Mouse (Mus musculus) midbrain, embryonic 15.5 days (tissue): ENCODE data around the gene Kdm5c. TPM values are rescaled to one million over a fixed set of nuclear protein-coding genes. Genes with fewer than 3 reads are reported as not detected.
"Not testable (repeated sequence)": the region's sequence is repeated elsewhere in the genome, so short reads cannot be mapped to it uniquely, and the experiment has no call there.

Experiments used
- ATAC-seq: fragments of 200-750 bp; cut with Nextera tagmentation; replicated peaks from 2 replicates; pipeline ENCODE4 v1.8.0; 2017; ENCODE audit warnings: moderate TSS enrichment
- H3K27ac ChIP-seq: fragments of 300-500 bp; sonication (generic); 2 replicates; pipeline ENCODE4 v1.5.1; 2015; ENCODE audit warnings: mild to moderate bottlenecking, inconsistent platforms
- H3K27me3 ChIP-seq: fragments of 300-500 bp; sonication (generic); replicated peaks from 2 replicates; pipeline ENCODE4 v1.6.1; 2015; ENCODE audit warnings: inconsistent platforms
- H3K36me3 ChIP-seq: fragments of 300-500 bp; sonication (generic); replicated peaks from 2 replicates; pipeline ENCODE4 v1.6.1; 2015; ENCODE audit warnings: inconsistent platforms
- H3K4me1 ChIP-seq: fragments of 300-500 bp; sonication (generic); 2 replicates; pipeline ENCODE4 v1.6.1; 2015; ENCODE audit warnings: inconsistent platforms
- H3K4me2 ChIP-seq: fragments of 300-500 bp; sonication (generic); 2 replicates; pipeline ENCODE4 v1.6.1; 2015; ENCODE audit warnings: inconsistent platforms, mild to moderate bottlenecking, moderate library complexity
- H3K4me3 ChIP-seq: fragments of 300-500 bp; sonication (generic); 2 replicates; pipeline ENCODE4 v1.5.1; 2015; ENCODE audit warnings: mild to moderate bottlenecking, inconsistent platforms
- H3K9ac ChIP-seq: fragments of 300-500 bp; sonication (generic); 2 replicates; pipeline ENCODE4 v1.6.1; 2015; ENCODE audit warnings: mild to moderate bottlenecking, inconsistent platforms
- H3K9me3 ChIP-seq: fragments of 300-500 bp; sonication (generic); 2 replicates; pipeline ENCODE4 v1.6.1; 2016; ENCODE audit warnings: inconsistent platforms
- WGBS: fragments of 180-500 bp; shearing (Covaris S2); methylation state at CpG from one replicate; pipeline ENCODE4 v1.1.7; 2015; ENCODE audit warnings: mixed read lengths; 5-methylcytosine and 5-hydroxymethylcytosine counted together
- polyA plus RNA-seq: library from polyadenylated mRNA; unstranded; fragments of >200 nt; fragmentation: Nextera tagmentation; extraction: Ambion mirVana; gene quantifications from 2 replicates; pipeline ENCODE4 v1.2.1, GENCODE M21; 2015

Kdm5c gene
- polyA plus RNA-seq, 1 experiment from 2014 or later, result 38.6 TPM

DNA sequence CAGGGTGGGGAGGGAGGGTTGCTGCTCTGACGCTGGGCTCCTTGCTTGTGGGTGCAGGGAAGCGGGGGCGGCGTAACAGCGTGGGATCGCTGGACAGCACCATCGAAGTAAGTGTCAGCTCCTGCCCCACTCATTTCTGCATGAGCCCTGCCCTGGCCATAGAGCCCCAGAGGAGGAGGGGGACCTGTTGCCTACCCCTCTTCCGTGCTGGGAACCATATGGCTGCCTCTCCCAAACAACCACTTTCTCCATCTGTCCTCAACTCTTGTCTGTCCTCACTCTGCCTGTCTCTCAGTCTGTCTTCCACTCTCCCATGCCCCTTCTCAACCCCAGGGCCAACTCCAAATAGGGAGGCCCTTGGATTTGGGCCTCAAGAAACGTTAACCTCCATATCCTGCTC, 10.6 kb upstream of the Kdm5c start:
- WGBS, result 57% methylated on average over 9 of the region's 9 CpGs
- H3K27me3 ChIP-seq, result peaks cover 62% of the 10 kb centered on the region

DNA sequence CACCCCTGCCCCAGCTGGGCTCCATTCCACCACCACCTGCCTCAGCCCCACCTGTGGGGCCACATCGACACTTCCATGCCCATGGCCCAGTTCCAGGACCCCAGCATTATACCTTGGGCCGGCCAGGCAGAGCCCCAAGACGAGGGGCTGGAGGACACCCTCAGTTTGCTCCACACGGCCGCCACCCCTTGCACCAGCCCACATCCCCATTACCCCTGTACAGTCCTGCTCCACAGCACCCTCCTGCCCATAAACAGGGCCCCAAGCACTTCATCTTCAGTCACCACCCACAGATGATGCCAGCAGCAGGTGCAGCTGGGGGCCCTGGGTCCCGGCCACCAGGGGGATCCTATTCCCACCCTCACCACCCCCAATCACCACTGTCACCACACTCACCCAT, 9.5 kb upstream of the Kdm5c start:
- H3K4me1 ChIP-seq, result no peaks in the 10 kb centered on the region
- no peak for ATAC-seq
- H3K4me2 ChIP-seq, result no peak overlapping the region
- peaks cover 58% of the 10 kb centered on the region for H3K27me3 ChIP-seq
- H3K27ac ChIP-seq, result no peak overlapping the region
- 85% methylated on average over 6 of the region's 6 CpGs for WGBS
- H3K4me3 ChIP-seq, result no peak overlapping the region
- no peak overlapping the region for H3K9ac ChIP-seq
- H3K9me3 ChIP-seq, result no peaks in the 10 kb centered on the region
- H3K36me3 ChIP-seq, result no peaks in the 10 kb centered on the region

More for the DNA sequence above, 10.6 kb upstream of the Kdm5c start:
- no peak overlapping the region for H3K4me3 ChIP-seq
- no peaks in the 10 kb centered on the region for H3K36me3 ChIP-seq
- ATAC-seq, result no peak
- H3K27ac ChIP-seq, result no peak overlapping the region
- no peak overlapping the region for H3K4me2 ChIP-seq
- no peaks in the 10 kb centered on the region for H3K4me1 ChIP-seq
- H3K9ac ChIP-seq, result no peak overlapping the region
- H3K9me3 ChIP-seq, result no peaks in the 10 kb centered on the region

DNA sequence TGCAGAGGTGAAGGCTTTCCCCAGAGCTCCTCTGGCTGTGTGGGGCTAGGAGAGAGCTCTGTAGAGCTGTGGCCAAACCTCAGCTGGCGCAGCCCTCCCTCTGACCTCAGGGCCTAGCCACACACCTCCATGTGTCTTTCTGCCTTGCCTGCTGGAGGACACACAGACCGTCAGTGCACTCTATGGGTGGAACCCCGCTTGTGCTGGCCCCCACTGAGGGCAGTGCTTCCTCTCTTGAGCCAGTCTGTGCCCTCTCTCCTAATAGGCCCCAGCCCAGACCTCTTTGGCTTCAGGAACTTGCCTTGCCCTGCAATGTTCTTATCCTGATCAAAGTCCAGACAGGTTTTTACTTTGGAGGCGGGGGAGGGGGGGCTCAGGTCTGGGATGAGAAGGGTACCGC, 8.5 kb upstream of the Kdm5c start:
- peaks cover 58% of the 10 kb centered on the region for H3K27me3 ChIP-seq
- WGBS, result 77% methylated on average over 5 of the region's 5 CpGs
- ATAC-seq, result no peak
- H3K27ac ChIP-seq, result no peak overlapping the region
- no peaks in the 10 kb centered on the region for H3K9me3 ChIP-seq
- H3K36me3 ChIP-seq, result no peaks in the 10 kb centered on the region
- H3K4me1 ChIP-seq, result no peaks in the 10 kb centered on the region
- H3K4me3 ChIP-seq, result no peak overlapping the region
- no peak overlapping the region for H3K4me2 ChIP-seq
- no peak overlapping the region for H3K9ac ChIP-seq

DNA sequence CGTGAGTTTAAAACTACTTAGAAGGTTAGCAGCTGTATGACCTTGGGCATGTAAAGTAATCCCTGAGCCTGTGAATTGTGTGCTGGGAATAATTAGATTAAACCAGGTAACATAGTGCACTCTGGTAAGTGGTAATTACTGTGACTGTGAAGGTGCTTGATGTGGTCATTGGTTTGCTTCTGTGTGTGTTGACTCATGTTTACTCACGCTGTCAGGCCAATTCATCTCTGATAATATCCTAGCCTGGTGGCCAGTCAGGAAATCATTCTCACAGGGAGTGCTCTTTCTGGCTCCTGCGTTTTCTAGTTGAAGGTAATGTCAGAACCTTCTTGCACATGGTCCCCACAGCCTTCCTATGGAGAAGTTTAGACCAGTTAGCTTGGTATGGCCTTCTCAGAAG, 1.3 kb downstream of the Kdm5c start:
- 32% methylated on average over 3 of the region's 3 CpGs for WGBS

GRCm38 (mm10) chrX:152235758-152236157, 2.9 kb downstream of the Kdm5c start:
- Histone ChIP-seq H3K9ac (no peak overlapping the region), H3K4me2 (peak overlapping the region; percentile 71), H3K4me3 (no peak overlapping the region), H3K27me3 (no peaks in the 10 kb centered on the region; the same call in 1 of the 2 replicates), H3K36me3 (peaks cover 23% of the 10 kb centered on the region; the same call in 1 of the 2 replicates), H3K4me1 (peaks cover 28% of the 10 kb centered on the region), H3K9me3 (no peaks in the 10 kb centered on the region), H3K27ac (no peak overlapping the region)
- WGBS, result 82% methylated on average over 2 of the region's 2 CpGs
- ATAC-seq, result no peak

More for the DNA sequence above, 1.3 kb downstream of the Kdm5c start:
- H3K4me1 ChIP-seq, result peaks cover 28% of the 10 kb centered on the region
- H3K27ac ChIP-seq, result no peak overlapping the region
- H3K9me3 ChIP-seq, result no peaks in the 10 kb centered on the region
- no peak for ATAC-seq
- H3K4me3 ChIP-seq, result peak overlapping the region; percentile 88
- peak overlapping the region; percentile 71 for H3K4me2 ChIP-seq
- H3K27me3 ChIP-seq, result no peaks in the 10 kb centered on the region; the same call in 1 of the 2 replicates
- H3K36me3 ChIP-seq, result peaks cover 8% of the 10 kb centered on the region; the same call in 1 of the 2 replicates
- H3K9ac ChIP-seq, result peak overlapping the region; percentile 74

GRCm38 (mm10) chrX:152243140-152243539, 10.3 kb downstream of the Kdm5c start:
- H3K4me3 ChIP-seq, H3K27me3 ChIP-seq, ATAC-seq, H3K27ac ChIP-seq, H3K4me2 ChIP-seq, H3K4me1 ChIP-seq, H3K9ac ChIP-seq, H3K9me3 ChIP-seq: not testable (repeated sequence)
- peaks cover 52% of the 10 kb centered on the region for H3K36me3 ChIP-seq
- 78% methylated on average over 6 of the region's 6 CpGs for WGBS

GRCm38 (mm10) chrX:152244492-152245189, 11.8 kb downstream of the Kdm5c start:
- Histone ChIP-seq H3K4me3 (no peak overlapping the region), H3K36me3 (peaks cover 46% of the 10 kb centered on the region), H3K27me3 (no peaks in the 10 kb centered on the region), H3K4me1 (no peaks in the 10 kb centered on the region), H3K9ac (no peak overlapping the region), H3K27ac (no peak overlapping the region), H3K4me2 (no peak overlapping the region), H3K9me3 (no peaks in the 10 kb centered on the region)
- ATAC-seq, result no peak
- 95% methylated on average over 2 of the region's 2 CpGs for WGBS

GRCm38 (mm10) chrX:152271189-152271588, 38.4 kb downstream of the Kdm5c start:
- Histone ChIP-seq H3K27me3 (no peaks in the 10 kb centered on the region), H3K9me3 (no peaks in the 10 kb centered on the region), H3K36me3 (peaks cover 54% of the 10 kb centered on the region; the same call in 1 of the 2 replicates), H3K4me2 (no peak overlapping the region), H3K27ac (no peak overlapping the region), H3K9ac (no peak overlapping the region), H3K4me3 (no peak overlapping the region), H3K4me1 (no peaks in the 10 kb centered on the region)
- 98% methylated on average over 11 of the region's 11 CpGs for WGBS
- ATAC-seq, result no peak

- WGBS, result 96% methylated on average over 6 of the region's 6 CpGs
- no peaks in the 10 kb centered on the region for H3K36me3 ChIP-seq
- H3K27me3 ChIP-seq, result no peaks in the 10 kb centered on the region
- H3K9ac ChIP-seq, result no peak overlapping the region
- no peaks in the 10 kb centered on the region for H3K9me3 ChIP-seq
- no peak for ATAC-seq
- H3K4me1 ChIP-seq, result no peaks in the 10 kb centered on the region
- no peak overlapping the region for H3K27ac ChIP-seq
- no peak overlapping the region for H3K4me3 ChIP-seq
- H3K4me2 ChIP-seq, result no peak overlapping the region
Measured at GRCm38 (mm10) chrX:152279384-152279783, 46.6 kb downstream of the Kdm5c start.

DNA sequence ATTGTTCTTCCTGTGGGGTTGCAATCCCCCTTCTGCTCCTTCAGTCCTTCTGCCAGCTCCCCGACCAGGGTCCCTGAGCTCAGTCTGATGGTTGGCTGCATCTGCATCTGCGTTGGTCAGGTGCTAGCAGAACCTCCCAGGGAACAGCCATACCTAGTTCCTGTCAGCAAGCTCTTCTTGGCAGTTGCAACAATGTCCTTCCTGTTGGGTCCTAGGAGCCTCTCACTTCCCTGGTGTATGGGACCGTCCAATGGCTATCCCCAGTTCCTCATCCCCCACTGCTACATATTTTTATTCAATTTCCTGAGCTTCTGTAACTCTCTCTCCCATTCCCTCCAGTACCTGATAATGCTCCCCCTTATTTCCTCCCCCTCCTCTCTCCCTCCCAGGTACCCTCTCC, 51.9 kb downstream of the Kdm5c start:
- ATAC-seq, result no peak

GRCm38 (mm10) chrX:152287026-152287425, 54.2 kb downstream of the Kdm5c start:
- H3K27ac ChIP-seq, H3K4me1 ChIP-seq, H3K4me3 ChIP-seq, H3K9ac ChIP-seq, ATAC-seq, H3K36me3 ChIP-seq, H3K9me3 ChIP-seq, H3K4me2 ChIP-seq, H3K27me3 ChIP-seq: not testable (repeated sequence)
- WGBS, result 65% methylated on average over 1 of the region's 1 CpGs

More for the DNA sequence above, 51.9 kb downstream of the Kdm5c start:
- Histone ChIP-seq H3K4me1 (no peaks in the 10 kb centered on the region), H3K4me3 (no peak overlapping the region), H3K27ac (no peak overlapping the region), H3K4me2 (no peak overlapping the region), H3K36me3 (no peaks in the 10 kb centered on the region), H3K9ac (no peak overlapping the region), H3K27me3 (no peaks in the 10 kb centered on the region), H3K9me3 (no peaks in the 10 kb centered on the region)
- WGBS, result 83% methylated on average over 3 of the region's 3 CpGs

- ATAC-seq, result no peak
- Histone ChIP-seq H3K36me3 (no peaks in the 10 kb centered on the region), H3K9ac (no peak overlapping the region), H3K4me3 (no peak overlapping the region), H3K4me2 (no peak overlapping the region), H3K27ac (no peak overlapping the region), H3K4me1 (no peaks in the 10 kb centered on the region), H3K9me3 (no peaks in the 10 kb centered on the region), H3K27me3 (peaks cover 8% of the 10 kb centered on the region; the same call in 1 of the 2 replicates)
- 65% methylated on average over 2 of the region's 2 CpGs for WGBS
Measured at GRCm38 (mm10) chrX:152306224-152306623, 73.4 kb downstream of the Kdm5c start.

- H3K27me3 ChIP-seq, result peaks cover 8% of the 10 kb centered on the region; the same call in 1 of the 2 replicates
- ATAC-seq, result no peak
- H3K4me1 ChIP-seq, result no peaks in the 10 kb centered on the region
- H3K9ac ChIP-seq, result no peak overlapping the region
- no peak overlapping the region for H3K4me3 ChIP-seq
- no peaks in the 10 kb centered on the region for H3K9me3 ChIP-seq
- H3K36me3 ChIP-seq, result no peaks in the 10 kb centered on the region
- no peak overlapping the region for H3K27ac ChIP-seq
- no peak overlapping the region for H3K4me2 ChIP-seq
Measured at GRCm38 (mm10) chrX:152307371-152307770, 74.6 kb downstream of the Kdm5c start.
